17 mouse cellular contexts compared by ENCODE assay signal in the genomic region with DNA sequence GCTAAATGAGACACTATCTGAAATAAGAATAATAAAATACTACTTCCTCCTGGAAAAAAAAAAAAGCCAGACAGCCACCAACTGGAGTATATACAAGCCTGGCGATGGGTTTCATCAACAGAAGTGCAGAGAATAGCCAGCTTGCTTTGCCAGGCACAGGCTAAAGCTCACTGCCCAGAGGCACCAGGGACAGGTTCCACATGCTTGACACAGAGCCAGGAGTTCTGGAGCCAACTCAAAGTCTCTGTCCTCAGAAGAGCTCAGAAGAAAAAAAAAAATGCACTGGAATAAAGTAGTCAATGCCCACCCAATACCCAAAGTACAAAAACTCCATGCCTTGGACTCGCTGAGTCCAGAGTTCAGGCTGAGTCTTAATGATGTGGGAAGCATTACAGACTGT.
DNase-seq lines count a peak whose midpoint lies in the region; ATAC-seq lines count a peak whose summit lies in the region.
"Had no signal": no experiment of that assay in that cellular context is flagged by ENCODE, and none has a peak within 500 bp of the region (broad histone marks: within the 10 kb centered on the region; RNA-seq: fewer than 3 reads in every experiment).

No protein-coding gene starts in this region.

- peak; percentile 35 for DNase-seq in gastrocnemius, postnatal 14 days
- no peak for DNase-seq in gastrocnemius, adult 18-20 months (ENCODE audit: low spot score)
- DNase-seq in kidney, adult 8-10 months, result peak; percentile 34 to 47
- peak; percentile 32 for DNase-seq in adipocyte (ENCODE audit: low spot score)
- peak; percentile 21 for DNase-seq in gastrocnemius, postnatal 25 days
- DNase-seq in left cerebral cortex, postnatal 14 days (ENCODE audit: low spot score in 2 of 2), result no peak
- DNase-seq: cerebellum, adult 11 months; liver, postnatal 0 days; lung, postnatal 36 days; right cerebral cortex, postnatal 25 days; thymus, postnatal 25 days had no signal

- H3K9me3 ChIP-seq in kidney, embryonic 16.5 days (ENCODE audit: low read length), result no peaks in the 10 kb centered on the region
- H3K9me3 ChIP-seq: forebrain, embryonic 15.5 days; neural tube, embryonic 13.5 days had no signal

- 83% methylated on average over 2 of the region's 2 CpGs for WGBS in kidney, embryonic 16.5 days

- H3K27me3 ChIP-seq in kidney, embryonic 16.5 days (ENCODE audit: insufficient read depth, low read length), result no peaks in the 10 kb centered on the region
- H3K27me3 ChIP-seq: forebrain, embryonic 15.5 days; neural tube, embryonic 13.5 days had no signal

- no peak overlapping the region for H3K27ac ChIP-seq in kidney, embryonic 16.5 days (ENCODE audit: low read length)
- H3K27ac ChIP-seq: forebrain, embryonic 15.5 days; left cerebral cortex, adult 2 months; neural tube, embryonic 13.5 days had no signal

- H3K4me2 ChIP-seq in kidney, embryonic 16.5 days (replicated peaks; ENCODE audit: low read depth, low read length), result no peak overlapping the region
- H3K4me2 ChIP-seq: forebrain, embryonic 15.5 days; heart, embryonic 11.5 days; neural tube, embryonic 13.5 days had no signal

- no peak overlapping the region for H3K4me3 ChIP-seq in kidney, embryonic 16.5 days (ENCODE audit: low read length)
- H3K4me3 ChIP-seq: erythroblast, embryonic 14.5 days; forebrain, embryonic 15.5 days; left cerebral cortex, adult 2 months; neural tube, embryonic 13.5 days had no signal

- intact Hi-C loops in gastrocnemius, postnatal 14 days (cut with DNase I; ENCODE audit: low total_unique reads), result no loop called here
- intact Hi-C loops in left cerebral cortex, postnatal 14 days (cut with DNase I), result no loop called here

- no peaks in the 10 kb centered on the region for H3K36me3 ChIP-seq in kidney, embryonic 16.5 days (ENCODE audit: insufficient read depth, low read length)
- H3K36me3 ChIP-seq: forebrain, embryonic 15.5 days; neural tube, embryonic 13.5 days had no signal

- ATAC-seq in kidney, embryonic 16.5 days (ENCODE audit: low FRiP score, low TSS enrichment), result no peak
- ATAC-seq: forebrain, embryonic 15.5 days; liver, postnatal 0 days had no signal

- no peaks in the 10 kb centered on the region for H3K4me1 ChIP-seq in kidney, embryonic 16.5 days (ENCODE audit: insufficient read depth, low read length)

- H3K9ac ChIP-seq in kidney, embryonic 16.5 days (replicated peaks; ENCODE audit: low read length), result no peak overlapping the region
- H3K9ac ChIP-seq: forebrain, embryonic 15.5 days; liver, postnatal 0 days; neural tube, embryonic 13.5 days had no signal

Comparison
In these comparisons a context has a peak if more than half of its experiments do, and no peak if none do; other contexts are left out.
1. DNase-seq: peak in gastrocnemius, postnatal 14 days (single experiment), kidney, adult 8-10 months (2 of 2), adipocyte (single experiment) and gastrocnemius, postnatal 25 days (single experiment); none in gastrocnemius, adult 18-20 months (single experiment) and left cerebral cortex, postnatal 14 days (0 of 2).